Mouse (Mus musculus) liver, adult 2 months (tissue): Measurements from ENCODE around the gene Zfp286.

Experiments
- CTCF ChIP-seq: fragments of 200-500 bp; IDR thresholded peaks from 2 replicates; pipeline ENCODE4 v1.5.1; 2011; ENCODE audit warnings: low read depth, low read length, control low read depth
- POLR2A ChIP-seq: fragments of 200-500 bp; IDR thresholded peaks from 2 replicates; pipeline ENCODE4 v1.6.1; 2011; ENCODE audit warnings: low read length, control low read depth; ENCODE audit not compliant: insufficient read depth; ENCODE audit errors: extremely low read depth

GRCm38 (mm10) chr11:62825222-62826105 lies 36.2 kb upstream of the Zfp286 start:
- no peak for TF ChIP-seq CTCF
- no peak for TF ChIP-seq POLR2A
